Mouse (Mus musculus): Measurements from ENCODE around the gene Lrrk1.

The Lrrk1 gene

GRCm38 (mm10) chr7:66296921-66297655, 91.1 kb downstream of the Lrrk1 start:
- DNase-seq, result no peak

GRCm38 (mm10) chr7:66292552-66293376, 95.4 kb downstream of the Lrrk1 start:
- DNase-seq, result no peak

DNA sequence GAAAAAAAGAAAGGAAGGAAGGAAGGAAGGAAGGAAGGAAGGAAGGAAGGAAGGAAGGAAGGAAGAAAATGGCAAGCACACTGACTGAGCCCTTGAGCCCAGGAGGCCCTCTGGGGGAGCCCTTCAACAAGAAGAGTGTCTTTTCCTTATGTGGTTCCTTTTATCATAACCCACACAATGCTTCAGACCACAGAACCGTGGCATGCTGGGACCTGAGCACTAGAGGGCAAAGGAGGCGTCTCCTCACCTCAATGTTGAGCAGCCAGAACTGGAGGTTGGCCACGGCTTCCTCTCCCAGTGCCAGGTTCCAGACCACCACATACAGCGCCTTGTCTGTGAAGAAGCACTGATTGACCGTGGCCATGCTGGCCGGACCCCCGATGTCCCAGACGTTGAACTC, 96.1 kb downstream of the Lrrk1 start:
- peak; percentile 12 to 20 for DNase-seq

- DNase-seq, result no peak
Observed at GRCm38 (mm10) chr7:66282984-66283612, 105.1 kb downstream of the Lrrk1 start.

DNA sequence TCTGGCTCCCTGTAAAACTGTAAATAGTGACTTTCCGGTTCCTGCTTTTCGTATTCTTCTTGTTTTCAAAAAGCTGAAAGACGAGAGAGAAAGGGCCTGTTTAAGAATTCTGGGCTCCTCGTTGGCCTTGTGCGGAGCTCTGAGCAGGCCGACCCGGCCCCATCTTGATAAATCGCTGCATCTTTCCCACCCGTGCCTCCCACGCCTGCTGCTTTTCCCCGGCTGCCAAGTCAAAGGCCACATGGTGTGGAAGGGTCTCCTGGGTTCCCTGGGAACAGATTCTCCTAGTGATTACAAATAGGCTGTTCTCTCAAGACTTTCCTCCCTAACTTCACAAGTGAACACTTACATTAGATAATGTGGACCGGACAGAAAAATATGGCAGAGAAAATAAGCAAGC, 105.9 kb downstream of the Lrrk1 start:
- DNase-seq, result no peak

DNA sequence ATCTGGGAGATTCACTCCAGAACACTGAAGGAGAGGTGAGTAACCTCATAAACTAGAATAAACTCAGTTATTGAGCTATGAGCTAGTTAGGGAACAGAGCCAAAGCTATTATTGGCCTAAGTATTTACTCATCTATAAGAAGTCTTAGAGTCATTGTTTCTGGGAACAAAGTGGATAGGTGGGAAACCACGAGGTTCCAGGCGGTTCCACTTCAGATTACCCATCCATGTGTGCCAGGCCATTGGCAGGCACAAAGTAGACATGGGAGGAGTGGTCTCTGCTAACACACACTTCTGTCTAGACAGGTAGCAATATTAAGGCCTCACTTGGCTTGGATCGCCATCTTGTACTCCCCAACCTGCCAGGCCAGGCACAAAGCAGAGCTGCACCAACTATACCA, 110.1 kb downstream of the Lrrk1 start:
- DNase-seq, result no peak

DNA sequence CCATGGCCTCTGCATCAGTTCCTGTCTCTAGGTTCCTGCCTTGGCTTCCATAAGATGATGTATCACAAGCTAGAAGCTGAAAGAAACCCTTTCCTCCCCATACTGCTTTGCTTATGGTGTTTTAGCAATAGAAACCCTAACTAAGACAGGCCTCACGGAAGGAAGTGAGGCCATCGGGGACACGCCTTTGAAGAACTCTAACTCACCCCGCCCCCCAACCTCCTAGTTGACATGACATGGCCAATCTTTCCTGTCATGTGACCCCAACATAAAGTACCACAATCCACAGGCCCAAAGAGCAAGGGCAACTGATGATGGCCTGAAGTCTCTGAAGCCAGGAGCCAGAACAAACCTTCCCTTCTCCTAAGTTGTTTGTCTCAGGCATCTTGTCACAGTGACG, 114.7 kb downstream of the Lrrk1 start:
- DNase-seq, result no peak

DNA sequence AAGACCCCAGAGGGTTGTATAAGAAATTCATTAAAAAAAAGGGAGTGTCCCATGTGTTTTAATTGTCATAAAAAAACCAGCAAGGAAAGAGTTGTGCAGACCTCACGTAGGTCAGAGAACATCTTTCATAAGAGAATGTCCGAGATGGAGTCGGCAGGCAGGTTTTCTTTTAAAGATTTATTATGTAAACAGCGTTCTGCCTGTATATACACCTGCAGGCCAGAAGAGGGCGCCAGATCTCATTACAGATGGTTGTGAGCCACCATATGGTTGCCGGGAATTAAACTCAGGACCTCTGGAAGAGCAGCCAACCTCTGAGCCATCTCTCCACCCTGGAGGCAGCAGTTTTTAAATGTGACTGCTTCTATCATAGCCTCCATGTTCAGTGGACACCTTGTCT, 116.9 kb downstream of the Lrrk1 start:
- DNase-seq, result no peak

DNA sequence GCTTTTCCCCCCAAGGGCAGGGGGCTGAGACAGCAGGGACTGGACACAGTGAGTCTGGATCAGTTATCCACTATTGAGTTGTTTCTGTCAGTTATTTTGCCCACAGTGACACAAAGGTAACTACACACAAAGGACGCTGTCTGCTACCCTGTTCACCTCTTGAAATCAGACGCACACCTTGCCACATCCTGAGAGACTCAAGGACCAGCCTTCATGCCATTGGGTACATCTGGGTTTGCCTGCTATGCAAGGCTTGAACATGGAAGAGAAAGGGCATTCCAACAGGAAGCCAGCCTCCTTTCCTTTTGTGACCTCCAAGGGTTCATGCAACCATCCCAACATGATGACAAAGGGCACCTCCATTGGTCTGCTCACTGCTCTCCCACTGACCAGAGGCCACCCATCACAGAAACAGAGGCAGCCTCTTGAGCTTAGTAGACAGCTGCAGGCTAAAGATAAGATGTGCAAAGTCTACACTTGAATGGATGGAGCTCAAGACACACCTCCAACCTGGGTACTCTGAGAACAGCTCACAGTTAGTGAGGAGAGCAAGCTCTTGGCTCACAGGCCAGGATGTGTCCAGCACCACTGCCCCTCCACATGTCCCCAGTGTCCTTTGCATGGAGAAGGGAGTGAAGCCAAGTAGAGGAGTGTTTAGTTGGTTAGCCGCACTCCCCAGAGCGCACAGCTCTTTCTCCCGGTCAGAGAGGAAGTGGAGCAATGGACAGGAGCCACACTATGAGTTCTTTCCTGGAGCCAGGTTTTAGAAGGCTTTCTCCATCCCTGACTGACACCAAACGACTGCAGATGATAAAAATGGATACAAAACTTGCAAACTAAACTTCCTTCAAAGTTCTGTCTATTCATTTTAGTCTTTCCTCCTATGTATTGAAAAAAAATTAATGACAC, 121.0 kb downstream of the Lrrk1 start:
- no peak for DNase-seq

- peak; percentile 16 to 21 for DNase-seq
Observed at GRCm38 (mm10) chr7:66263421-66263820, 124.7 kb downstream of the Lrrk1 start.

DNA sequence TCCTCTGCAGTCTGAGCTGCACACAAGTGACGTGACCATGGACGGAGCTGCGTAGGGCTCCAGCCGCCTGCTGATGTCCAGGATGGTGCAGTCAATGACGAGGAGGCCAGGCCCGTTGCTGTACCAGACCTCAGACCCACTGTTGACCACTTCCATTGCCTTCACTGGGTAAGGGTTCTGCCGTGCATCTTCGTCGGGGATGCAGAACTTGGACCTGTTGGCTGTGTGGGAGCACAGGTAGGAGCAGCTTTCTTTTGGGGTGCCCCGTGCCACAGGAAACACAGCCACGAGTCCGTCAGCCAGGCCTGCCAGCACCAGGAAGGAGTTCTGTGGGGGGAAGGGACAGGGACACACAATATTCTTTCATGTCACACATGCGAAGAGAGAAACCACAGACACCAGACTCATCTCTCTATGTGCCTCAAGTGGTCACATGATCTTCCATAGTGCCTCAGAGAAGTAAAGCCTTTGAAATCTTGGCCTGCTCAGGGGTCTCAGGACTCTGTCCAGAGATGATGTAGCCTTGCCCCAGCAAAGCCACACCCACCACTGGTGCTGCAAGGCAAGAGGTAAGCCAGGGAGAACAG, 125.5 kb downstream of the Lrrk1 start:
- peak; percentile 10 to 36 for DNase-seq

- DNase-seq, result no peak
Observed at GRCm38 (mm10) chr7:66260763-66261390, 127.3 kb downstream of the Lrrk1 start.

DNA sequence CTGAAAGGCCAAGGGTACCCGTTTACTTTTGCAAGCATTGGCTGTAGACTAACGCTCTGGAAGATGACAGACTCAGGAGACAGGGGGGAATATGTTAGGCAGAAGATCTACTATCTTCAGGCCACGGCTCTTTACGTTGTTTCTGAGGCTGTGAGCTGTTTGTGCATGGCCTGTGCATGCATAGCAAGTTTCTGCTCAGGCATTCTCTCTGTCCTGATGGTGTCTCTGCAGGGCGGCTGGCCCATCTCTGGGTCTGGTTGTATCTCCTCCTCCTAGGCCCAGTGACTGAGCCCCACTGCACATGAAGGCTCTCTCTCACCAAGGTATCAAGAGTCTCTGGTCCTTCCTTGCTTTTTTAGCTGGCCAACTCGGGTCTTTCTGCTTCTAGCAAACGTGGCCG, 127.9 kb downstream of the Lrrk1 start:
- no peak for DNase-seq

- no peak for DNase-seq
Observed at GRCm38 (mm10) chr7:66259436-66260206, 128.5 kb downstream of the Lrrk1 start.

DNA sequence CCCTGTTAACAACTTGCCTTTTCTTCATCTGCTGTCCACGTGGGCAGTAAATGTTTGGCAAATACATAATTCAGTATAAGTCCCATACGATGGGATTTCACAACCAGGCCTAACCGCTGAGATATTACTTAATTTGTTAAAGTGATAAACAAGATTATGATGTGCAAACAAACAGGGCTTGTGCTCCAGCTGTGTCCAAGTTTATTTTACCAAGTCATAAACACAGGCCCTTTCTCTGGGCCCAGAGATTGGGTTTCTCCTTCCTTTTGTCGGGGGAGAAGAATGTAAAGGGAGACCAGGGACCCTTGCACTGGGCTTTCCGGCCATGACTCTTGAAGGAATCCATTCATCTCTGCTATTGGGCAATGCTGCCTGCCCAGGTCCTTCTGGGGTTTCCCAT, 129.2 kb downstream of the Lrrk1 start:
- no peak for DNase-seq

GRCm38 (mm10) chr7:66257232-66257631, 130.9 kb downstream of the Lrrk1 start:
- DNase-seq, result no peak

- no peak for DNase-seq
Observed at GRCm38 (mm10) chr7:66256441-66256840, 131.7 kb downstream of the Lrrk1 start.

DNA sequence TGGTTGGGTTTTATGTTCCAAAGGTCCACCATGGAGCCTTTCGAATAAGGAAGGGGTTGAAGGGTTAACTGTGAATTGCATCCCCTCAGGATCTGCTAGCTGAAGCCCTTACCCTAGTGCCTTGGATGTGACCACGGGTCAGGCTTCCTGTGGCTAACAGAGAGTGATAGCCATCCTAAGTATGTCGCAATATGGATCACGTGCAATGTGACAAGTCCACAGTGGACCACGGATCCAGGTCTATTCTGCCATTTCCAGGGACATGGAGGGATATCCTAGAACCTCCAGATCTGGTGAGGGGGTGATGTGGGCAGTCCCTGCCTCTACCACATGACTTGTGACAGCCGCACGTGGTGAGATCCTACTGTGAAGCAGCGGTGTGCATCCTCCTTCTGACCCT, 133.2 kb downstream of the Lrrk1 start:
- DNase-seq, result no peak

GRCm38 (mm10) chr7:66253975-66254651, 134.0 kb downstream of the Lrrk1 start:
- DNase-seq, result no peak

- peak; percentile 71 to 76 for DNase-seq
Observed at GRCm38 (mm10) chr7:66250030-66250429, 138.1 kb downstream of the Lrrk1 start.
